Mouse (Mus musculus) megakaryocyte-erythroid progenitor cell, adult 5-6 weeks (primary cell): ENCODE results near the gene Gm7075. TPM values are rescaled to one million over a fixed set of nuclear protein-coding genes. Genes with fewer than 3 reads are reported as not detected.
"Not testable (repeated sequence)": the region's sequence is repeated elsewhere in the genome, so short reads cannot be mapped to it uniquely, and the experiment has no call there.

Experiments used
- ATAC-seq: replicated peaks from 2 replicates; pipeline ENCODE4 v1.8.0; 2016; ENCODE audit warnings: mild to moderate bottlenecking, inconsistent platforms; ENCODE audit not compliant: severe bottlenecking, poor library complexity, low FRiP score, low TSS enrichment
- total RNA-seq, 2 experiments: library from RNA; stranded (forward) in 1 of 2; stranded (reverse) in 1 of 2; fragments of 200-1000, 215-1000 nt in 1 of 2; fragments of >200 nt in 1 of 2; fragmentation: Nextera tagmentation in 1 of 2; gene quantifications; 2 replicates each; pipeline ENCODE4 v1.2.3; 2014 to 2017

Gm7075 gene
- total RNA-seq, 2 experiments from 2014 or later = not detected

DNA sequence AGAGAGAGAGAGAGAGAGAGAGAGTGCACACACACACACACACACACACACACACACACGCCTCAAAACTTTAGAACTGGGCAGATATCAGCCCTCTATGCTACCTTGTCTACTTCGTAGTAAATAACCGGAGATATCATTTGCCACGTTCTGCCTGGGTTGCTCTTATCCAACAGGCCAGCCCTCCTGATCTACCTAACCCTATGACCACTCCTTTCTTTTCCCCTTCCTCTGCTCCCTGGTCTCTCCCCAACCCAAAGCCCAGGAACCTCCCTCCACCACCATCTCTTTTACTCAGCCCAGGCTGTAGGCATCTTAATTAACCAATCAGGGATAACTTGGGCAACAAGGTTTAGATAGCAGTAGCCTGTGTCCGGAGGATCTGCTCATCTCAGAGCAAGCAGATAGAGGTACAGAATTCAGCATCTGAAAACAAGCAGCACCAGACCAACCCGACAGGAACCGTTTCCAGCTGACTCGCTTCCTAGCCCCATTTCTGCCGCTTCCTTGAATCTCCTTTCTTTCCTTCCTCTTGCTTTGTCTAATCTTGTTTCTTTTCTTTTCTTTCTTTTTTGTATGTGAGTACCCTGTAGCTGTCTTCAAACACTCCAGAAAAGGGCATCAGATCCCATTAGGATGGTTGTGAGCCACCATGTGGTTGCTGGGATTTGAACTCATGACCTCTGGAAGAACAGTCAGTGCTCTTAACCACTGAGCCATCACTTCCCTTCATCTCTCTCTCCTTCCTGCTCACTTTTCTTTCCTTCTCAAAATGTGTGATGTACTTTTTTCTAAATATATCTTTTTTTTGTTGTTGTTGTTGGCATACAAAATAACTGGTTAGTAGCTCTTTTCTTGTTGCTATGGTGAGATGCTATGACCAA is 2.2 kb upstream of the Gm7075 start:
- peak; percentile 66 for ATAC-seq

GRCm38 (mm10) chr10:63422736-63422992 is 1.1 kb upstream of the Gm7075 start:
- no peak for ATAC-seq

DNA sequence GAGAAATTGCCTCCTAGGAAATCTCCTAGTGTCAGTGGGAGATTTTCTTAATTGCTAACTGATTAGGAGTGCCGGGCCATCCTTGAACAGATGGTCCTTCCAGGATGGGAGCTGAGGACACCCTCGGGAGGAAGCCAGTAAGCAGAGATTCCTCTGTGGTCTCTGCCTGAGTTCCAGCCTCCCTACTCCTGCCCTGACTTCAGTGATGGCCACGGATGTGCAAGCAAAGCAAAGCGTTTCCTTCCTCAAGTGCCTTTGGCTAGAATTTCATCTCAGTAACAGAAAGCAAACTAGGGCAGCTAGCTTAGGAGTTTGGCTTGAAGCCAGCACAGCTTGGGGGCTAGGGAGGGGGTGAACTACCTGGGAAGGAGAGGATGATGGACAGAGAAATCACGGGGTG is 4.5 kb downstream of the Gm7075 start:
- no peak for ATAC-seq

DNA sequence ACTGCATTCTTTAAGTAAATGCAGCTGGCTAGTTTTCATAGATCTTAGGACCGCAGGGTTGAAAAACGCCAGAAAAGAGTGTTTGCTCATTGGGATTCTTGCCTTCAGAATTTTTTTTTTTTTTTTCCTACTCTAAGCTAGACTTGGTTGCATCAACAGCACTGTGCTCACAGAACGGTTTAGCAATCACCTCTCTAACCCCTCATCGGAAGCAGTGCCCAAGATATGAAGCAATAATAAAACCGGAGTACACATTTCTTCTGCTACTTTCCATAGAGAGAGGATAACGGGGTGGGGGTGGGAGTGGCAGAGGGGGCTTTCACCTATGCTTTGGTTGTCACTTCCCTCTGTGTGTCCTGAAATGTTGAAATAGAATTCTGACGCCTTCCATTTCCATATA is 5.7 kb downstream of the Gm7075 start:
- no peak for ATAC-seq

- ATAC-seq = no peak
Measured at GRCm38 (mm10) chr10:63415287-63415686, 6.3 kb downstream of the Gm7075 start.

DNA sequence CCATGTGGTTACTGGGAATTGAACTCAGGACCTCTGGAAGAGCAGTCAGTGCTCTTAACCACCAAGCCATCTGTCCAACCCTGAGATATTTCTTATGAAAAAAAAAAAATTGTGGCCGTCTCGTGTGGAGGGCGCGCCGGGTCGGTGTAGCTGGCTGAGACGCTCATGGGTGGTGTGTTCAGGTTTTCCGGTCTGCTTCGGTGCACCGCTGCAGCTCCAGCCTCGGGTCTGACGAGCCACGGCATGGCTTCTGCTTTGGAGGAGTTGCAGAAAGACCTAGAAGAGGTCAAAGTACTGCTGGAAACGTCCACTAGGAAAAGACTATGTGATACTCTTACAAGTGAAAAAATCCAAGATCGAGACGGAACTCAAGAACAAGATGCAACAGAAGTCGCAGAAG is 8.8 kb downstream of the Gm7075 start:
- no peak for ATAC-seq

- ATAC-seq = not testable (repeated sequence)
Measured at GRCm38 (mm10) chr10:63411674-63412073, 9.9 kb downstream of the Gm7075 start.

- ATAC-seq = no peak
Measured at GRCm38 (mm10) chr10:63410162-63410956, 11.2 kb downstream of the Gm7075 start.

GRCm38 (mm10) chr10:63403636-63404035 is 18.0 kb downstream of the Gm7075 start:
- ATAC-seq = no peak

GRCm38 (mm10) chr10:63402731-63403504 is 18.7 kb downstream of the Gm7075 start:
- no peak for ATAC-seq

GRCm38 (mm10) chr10:63396963-63397362 is 24.6 kb downstream of the Gm7075 start:
- ATAC-seq = no peak

DNA sequence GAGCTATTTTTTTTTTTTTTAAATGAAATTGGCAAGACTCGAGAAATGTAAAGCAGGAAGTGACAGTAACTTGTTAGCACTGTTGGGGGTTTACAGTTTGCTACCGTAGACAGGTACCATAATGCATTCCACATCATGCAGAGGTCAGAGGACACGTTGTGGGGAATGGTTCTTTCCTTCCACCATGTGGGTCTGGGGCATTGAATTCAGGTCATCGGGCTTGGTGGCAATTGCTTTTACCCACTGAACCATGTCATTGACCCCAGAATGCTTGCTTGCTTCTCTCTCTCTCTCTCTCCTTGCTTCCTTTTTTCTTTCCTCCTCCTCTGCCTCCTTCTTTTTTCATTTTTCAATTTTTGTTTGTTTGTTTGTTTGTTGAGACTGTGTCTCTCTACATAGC is 32.6 kb downstream of the Gm7075 start:
- no peak for ATAC-seq

- ATAC-seq = no peak
Measured at GRCm38 (mm10) chr10:63386991-63387390, 34.6 kb downstream of the Gm7075 start.

- peak; percentile 87 for ATAC-seq
Measured at GRCm38 (mm10) chr10:63386444-63386843, 35.1 kb downstream of the Gm7075 start.

DNA sequence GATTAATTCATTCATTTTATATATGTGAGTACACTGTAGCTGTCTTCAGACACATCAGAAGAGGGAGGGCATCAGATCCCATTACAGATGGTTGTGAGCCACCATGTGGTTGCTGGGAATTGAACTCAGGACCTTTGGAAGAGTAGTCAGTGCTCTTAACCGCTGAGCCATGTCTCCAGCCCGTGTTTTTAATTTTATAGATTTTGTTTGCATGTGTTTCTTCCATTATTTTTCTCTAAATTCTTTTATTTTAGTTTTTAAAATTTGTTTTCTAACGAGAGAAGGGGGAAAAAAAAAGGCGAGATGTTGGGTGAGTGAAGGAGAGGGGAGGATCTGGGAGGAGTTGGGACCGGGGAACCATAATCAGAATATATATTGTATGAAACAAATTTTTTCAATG is 35.7 kb downstream of the Gm7075 start:
- ATAC-seq = not testable (repeated sequence)

DNA sequence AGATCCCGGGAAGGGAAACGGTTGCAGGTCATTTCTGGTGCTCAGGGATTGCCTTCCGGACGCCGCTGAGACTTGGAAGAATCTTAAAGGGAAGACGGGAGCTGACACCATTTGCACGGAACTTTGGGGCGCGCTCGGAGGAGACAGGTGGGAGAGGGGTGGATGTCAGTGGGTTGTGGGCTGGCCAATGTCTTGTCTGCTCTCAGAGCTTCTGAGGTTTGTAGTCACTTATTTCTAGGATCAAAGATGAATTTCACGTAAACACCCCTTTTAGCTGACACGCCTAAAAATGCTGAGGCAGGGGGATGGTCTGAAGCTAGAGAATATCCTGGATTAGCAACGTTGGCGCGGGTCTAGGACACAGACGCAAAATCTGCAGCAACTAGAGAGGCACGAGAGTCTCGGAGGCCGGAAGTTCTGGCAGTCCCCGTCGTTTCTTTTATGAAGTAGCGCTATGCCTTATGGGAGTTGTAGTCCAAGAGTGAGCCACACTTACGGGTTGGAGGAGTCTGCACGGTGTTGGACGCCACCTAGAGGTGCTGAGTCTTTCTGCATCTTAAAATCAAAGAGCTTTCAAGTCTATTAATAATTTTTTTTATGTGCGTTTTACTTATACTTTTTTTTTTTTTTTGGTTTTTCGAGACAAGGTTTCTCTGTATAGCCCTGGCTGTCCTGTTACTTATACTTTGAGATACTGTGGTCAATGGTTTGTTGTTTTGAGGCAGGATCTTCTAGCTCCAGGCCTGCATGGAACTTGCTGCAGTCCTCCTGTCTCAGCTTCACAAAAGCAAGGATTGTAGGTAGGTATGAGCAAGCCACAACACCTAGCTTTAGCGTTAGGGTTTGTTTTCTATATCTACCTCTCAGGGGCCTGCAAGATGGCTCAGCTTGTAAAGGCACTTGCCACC is 39.0 kb downstream of the Gm7075 start, which contains the start of gene Dnajc12:
Dnajc12 (plus strand) TSS at position 72 of the 908 bp plus-strand sequence.
- peak; percentile 94 for ATAC-seq

DNA sequence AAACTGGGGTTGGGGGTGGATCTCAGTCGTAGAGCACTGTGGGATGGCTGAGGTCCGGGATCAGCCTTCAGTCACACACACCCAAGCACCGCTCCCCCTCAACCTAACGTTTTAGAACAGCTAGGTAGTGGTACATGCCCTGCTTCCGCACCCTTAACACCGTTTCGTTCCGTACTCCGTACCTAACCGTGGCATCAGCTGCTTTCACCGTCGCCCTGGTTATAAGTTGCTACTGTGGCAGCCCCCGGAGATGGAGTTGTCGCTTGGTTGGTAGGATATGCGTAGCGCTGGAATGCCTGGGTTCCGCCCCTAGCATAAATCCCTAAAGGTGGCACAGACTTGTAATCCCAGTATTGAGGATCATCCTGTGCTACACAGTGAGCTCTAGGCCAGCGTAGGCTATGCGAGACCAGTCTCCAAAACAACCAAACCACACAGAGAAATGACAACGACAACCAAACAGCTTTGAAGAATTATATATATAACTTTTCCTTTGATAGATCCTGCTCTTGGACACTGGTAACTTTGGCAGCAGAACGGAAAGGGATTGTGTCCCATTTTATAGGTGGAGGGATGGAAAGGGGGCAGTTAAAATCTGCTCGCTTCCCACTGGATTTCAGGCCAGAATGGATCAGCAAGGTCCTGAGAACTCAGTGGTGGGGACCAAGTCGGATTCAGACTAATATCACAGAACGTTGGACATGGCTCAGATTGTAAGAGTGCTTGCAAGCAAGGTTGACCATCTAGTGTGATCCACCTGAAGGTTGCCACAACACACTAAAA is 39.9 kb downstream of the Gm7075 start, which contains the start of gene Sirt1:
Sirt1 (minus strand) TSS at position 207 of the 783 bp plus-strand sequence.
- ATAC-seq = peak; percentile 26
